Mouse (Mus musculus): Measurements from ENCODE around the gene Tnpo2.
A peak's percentile ranks its signal among the peaks of the same experiment; 100 is the strongest.

Tnpo2 gene

GRCm38 (mm10) chr8:85026670-85027515, 9.8 kb upstream of the Tnpo2 start, which contains the start of gene Trir:
Gene Trir (plus strand): TSS chr8:85026823.
- DNase-seq (ENCODE audit: inconsistent age in 2 of 2, low spot score in 1 of 2): peak; percentile 98 to 99

- DNase-seq (ENCODE audit: inconsistent age in 2 of 2, low spot score in 1 of 2): no peak
Observed at GRCm38 (mm10) chr8:85027516-85027855, 9.2 kb upstream of the Tnpo2 start.

- no peak for DNase-seq (ENCODE audit: inconsistent age in 2 of 2, low spot score in 1 of 2)
Observed at GRCm38 (mm10) chr8:85027922-85028321, 8.8 kb upstream of the Tnpo2 start.

- DNase-seq (ENCODE audit: inconsistent age in 2 of 2, low spot score in 1 of 2): peak in 1 of 2 experiments; percentile 49
Observed at GRCm38 (mm10) chr8:85029271-85029670, 7.4 kb upstream of the Tnpo2 start.

DNA sequence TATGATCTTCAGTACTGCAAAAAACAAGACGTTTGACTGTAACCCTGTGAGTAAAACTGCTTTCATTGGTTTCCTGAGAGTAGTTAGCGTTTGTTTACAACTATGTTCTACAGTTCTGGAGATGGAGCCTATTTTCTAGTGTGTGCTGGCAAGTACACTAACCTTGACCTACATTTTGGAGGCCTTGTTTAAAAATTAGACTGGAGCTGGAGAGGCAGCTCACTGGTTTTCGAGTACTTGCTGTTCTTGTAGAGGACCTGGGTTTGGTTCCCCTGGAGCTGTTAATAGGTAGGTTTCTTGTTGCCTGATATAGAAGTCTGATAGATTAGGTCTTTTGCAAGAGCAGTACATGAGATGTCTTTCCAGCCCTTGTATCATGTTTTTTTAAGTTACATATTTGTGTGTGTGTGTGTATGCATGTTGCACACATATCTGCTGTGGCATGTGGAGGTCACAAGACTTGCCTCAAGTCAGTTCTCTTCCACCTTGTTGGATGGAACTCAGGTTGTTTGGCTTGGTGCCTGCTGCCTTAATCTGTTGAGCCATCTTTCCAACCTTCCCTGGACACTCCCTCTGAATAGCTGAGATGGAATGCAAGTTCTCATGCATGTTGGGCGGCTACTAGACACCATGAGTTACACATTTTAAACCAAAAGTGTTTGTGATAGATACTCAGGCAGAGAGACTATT, 3.9 kb upstream of the Tnpo2 start:
- peak in 1 of 2 experiments; percentile 71 for DNase-seq (ENCODE audit: inconsistent age in 2 of 2, low spot score in 1 of 2)

GRCm38 (mm10) chr8:85033867-85034266, 2.8 kb upstream of the Tnpo2 start:
- DNase-seq (ENCODE audit: inconsistent age in 2 of 2, low spot score in 1 of 2): peak in 1 of 2 experiments; percentile 43

DNA sequence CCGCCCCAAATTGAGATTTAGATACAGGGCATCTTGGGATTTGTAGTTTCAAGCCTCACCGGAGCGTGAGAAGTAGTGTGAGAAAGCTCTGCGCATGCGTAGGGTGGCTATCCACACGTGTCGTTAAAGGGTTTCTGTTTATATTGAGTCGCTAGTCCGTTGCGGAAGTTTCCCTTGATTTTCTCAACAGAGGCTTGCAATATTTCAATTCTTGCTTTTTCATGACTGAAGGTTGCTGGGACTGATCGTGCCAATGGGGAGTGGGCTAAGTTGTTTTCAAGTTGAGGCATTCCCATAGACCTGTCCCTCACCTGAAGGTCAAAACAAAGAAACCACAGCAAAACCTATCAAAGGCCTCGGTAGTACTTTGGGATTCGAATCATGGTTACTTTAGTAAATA, 2.0 kb upstream of the Tnpo2 start:
- peak; percentile 74 to 89 for DNase-seq (ENCODE audit: inconsistent age in 2 of 2, low spot score in 1 of 2)

GRCm38 (mm10) chr8:85035165-85035727, 1.5 kb upstream of the Tnpo2 start:
- peak in 1 of 2 experiments; percentile 78 for DNase-seq (ENCODE audit: inconsistent age in 2 of 2, low spot score in 1 of 2)

GRCm38 (mm10) chr8:85035728-85036310, 896 bp upstream of the Tnpo2 start:
- peak; percentile 45 to 82 for DNase-seq (ENCODE audit: inconsistent age in 2 of 2, low spot score in 1 of 2)

DNA sequence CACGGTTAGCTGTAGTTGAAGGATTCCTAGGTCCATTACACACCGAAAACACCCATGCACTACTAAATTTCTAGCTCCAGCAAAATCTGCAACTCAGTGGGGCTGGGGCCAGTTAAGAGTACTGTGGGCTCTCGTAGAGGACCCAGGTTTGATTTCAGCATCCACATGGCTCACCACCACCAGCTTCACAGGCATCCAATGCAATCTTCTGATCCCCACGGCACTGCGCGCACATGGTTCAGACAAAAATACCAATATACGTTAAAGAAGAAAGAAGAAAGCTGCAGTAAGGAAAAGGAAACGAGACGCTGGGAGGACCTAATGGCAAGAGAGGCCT, 366 bp upstream of the Tnpo2 start:
- DNase-seq (ENCODE audit: inconsistent age in 2 of 2, low spot score in 1 of 2): no peak

DNA sequence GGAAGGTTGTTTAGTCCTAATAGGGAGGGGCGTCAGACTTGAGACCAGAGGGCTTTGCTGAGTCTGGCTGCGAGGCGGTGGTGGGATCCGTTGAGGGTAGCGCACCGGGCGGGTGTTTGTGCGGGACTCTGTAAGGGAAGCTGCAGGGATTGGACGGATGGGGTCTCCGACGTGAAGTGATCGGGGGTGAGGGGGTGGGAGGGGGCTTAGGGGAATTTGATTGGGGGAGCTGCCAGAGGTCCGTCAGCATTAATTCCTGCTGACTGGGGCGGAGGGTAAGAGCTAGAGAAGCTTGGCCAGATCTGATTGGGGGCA, 608 bp downstream of the Tnpo2 start:
- no peak for DNase-seq (ENCODE audit: inconsistent age in 2 of 2, low spot score in 1 of 2)

- DNase-seq (ENCODE audit: inconsistent age in 2 of 2, low spot score in 1 of 2): peak; percentile 63 to 88
Observed at GRCm38 (mm10) chr8:85037681-85038531, 1.2 kb downstream of the Tnpo2 start.

DNA sequence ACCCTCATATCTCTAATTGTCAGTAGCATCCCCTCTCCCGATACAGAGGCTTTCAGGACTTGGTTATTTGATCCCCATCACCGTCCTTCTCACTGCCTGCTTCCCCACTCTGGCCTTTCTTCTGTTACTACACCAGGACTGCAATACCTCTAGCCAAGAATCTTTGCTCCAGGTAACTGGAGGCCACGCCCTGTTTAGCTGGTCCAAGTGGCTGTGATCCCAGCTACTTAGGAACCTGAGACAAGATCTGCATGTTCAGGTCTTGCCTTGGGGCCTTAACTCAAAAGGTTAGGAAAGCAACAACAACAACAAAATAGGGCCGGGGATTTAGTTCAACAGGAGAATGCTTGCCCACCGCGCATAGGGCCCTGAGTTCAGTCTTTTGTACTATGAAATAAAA, 6.9 kb downstream of the Tnpo2 start:
- no peak for DNase-seq (ENCODE audit: inconsistent age in 2 of 2, low spot score in 1 of 2)

- DNase-seq (ENCODE audit: inconsistent age in 2 of 2, low spot score in 1 of 2): peak in 1 of 2 experiments; percentile 71
Observed at GRCm38 (mm10) chr8:85057367-85057766, 20.7 kb downstream of the Tnpo2 start.

- peak; percentile 89 to 96 for DNase-seq (ENCODE audit: inconsistent age in 2 of 2, low spot score in 1 of 2)
Observed at GRCm38 (mm10) chr8:85059879-85060616, 23.3 kb downstream of the Tnpo2 start, which contains the start of gene Fbxw9. Gene Fbxw9 (plus strand): TSS chr8:85060055.

DNA sequence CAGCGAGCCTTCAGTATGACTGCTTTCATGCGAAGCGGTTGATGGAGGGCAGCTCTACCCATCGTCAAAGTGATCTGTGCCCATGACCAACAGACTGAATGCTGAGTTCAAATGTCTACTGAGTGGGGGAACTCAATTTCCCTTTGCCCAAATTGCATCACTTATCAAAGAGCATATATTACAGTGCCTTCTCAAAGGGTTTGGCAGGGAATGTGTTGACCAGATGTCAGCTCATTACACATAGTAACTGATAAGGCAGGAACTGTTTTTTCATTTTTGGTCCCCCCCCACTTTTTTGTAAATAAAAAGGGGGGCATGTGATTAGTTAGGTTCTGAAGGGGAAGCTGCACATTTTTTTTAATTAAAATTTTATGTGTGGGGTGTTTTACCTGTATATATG, 25.9 kb downstream of the Tnpo2 start:
- no peak for DNase-seq (ENCODE audit: inconsistent age in 2 of 2, low spot score in 1 of 2)

GRCm38 (mm10) chr8:85065213-85065612, 28.5 kb downstream of the Tnpo2 start:
- DNase-seq (ENCODE audit: inconsistent age in 2 of 2, low spot score in 1 of 2): no peak

- DNase-seq (ENCODE audit: inconsistent age in 2 of 2, low spot score in 1 of 2): no peak
Observed at GRCm38 (mm10) chr8:85067155-85067554, 30.4 kb downstream of the Tnpo2 start.

GRCm38 (mm10) chr8:85067982-85068381, 31.3 kb downstream of the Tnpo2 start, which contains the start of gene Gm5741:
Gene Gm5741 (minus strand): TSS chr8:85067982.
- no peak for DNase-seq (ENCODE audit: inconsistent age in 2 of 2, low spot score in 1 of 2)

DNA sequence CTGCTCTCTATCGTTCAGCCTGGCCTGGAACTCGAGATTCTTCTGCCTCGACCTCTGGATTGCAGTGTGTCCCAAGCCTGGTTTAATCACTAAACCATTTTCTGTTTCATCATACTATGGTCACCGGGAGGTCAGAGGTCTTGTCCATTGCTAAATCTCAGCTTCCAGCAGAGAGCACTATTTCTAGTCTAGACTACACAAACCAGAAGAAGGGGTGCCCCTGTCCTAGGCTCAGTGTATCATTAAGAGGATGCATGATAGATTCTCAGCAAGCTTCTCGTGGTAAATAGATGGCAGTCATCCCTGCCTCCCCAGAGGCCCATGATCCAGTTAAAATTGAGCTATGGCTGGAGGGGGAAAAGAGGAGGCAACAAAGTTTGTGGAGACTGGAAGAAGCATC, 34.3 kb downstream of the Tnpo2 start:
- peak in 1 of 2 experiments; percentile 71 for DNase-seq (ENCODE audit: inconsistent age in 2 of 2, low spot score in 1 of 2)

All from adrenal gland, adult (tissue).